Mouse (Mus musculus): ENCODE data around the gene Xpc.
"Not testable (repeated sequence)": the region's sequence is repeated elsewhere in the genome, so short reads cannot be mapped to it uniquely, and the experiment has no call there.

Xpc gene

DNA sequence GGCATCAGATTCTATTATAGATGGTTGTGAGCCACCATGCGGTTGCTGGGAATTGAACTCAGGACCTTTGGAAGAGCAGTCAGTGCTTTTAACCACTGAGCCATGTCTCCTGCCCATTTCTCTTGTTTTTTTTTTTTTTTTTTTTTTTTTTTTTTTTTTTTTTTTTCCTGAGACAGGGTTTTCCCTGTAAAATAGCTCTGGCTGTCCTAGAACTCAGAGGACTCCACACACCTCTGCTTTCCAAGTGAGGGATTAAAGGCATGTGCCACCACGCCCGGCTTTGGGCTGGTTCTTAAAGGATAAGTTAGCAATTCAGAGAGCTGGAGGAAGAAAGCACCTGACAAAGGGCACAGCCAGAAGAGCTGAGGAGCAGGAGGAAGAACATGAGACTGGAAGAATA is 44.3 kb downstream of the Xpc start:
- DNase-seq = not testable (repeated sequence)

GRCm38 (mm10) chr6:91470712-91471111 is 45.0 kb downstream of the Xpc start:
- no peak for DNase-seq

DNA sequence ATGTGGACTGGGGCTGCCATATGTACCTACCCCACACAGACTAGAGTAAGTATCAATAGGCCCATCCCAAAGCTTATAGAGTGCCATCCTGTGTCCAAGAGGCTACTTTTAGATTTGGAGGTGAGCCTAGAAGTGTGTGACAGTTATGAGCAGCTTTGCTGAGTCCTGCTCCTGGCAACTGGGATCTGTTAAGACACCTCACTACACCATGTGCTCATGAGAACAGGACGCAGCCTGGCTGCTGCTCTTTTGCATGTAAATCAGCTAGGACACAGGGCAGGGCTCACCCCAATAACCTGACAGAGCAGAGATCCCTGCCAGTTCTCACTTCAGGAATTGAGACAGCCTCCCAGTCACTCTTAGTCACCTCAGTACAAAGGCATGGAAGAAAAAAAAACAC is 48.6 kb downstream of the Xpc start:
- DNase-seq = no peak

DNA sequence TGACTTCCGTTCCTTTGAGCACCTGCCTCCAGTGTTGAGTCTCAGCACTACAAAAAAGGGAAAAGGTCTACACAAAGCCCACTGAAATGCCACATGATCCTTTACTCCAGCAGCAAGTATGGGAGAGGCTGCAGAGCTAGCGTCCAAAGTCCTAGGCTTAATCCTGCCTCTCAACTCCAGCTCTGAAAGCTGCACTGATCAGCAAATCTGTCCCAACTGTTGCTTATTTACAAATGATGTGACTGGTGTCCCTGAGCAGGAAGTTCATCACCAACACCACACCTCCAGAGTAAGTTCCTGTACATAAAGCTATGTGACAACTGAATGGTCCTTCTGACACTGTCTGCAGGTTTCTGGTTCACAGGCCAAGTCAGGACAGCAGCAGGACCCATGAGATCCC is 49.9 kb downstream of the Xpc start:
- no peak for DNase-seq

- DNase-seq = peak; percentile 33
Observed at GRCm38 (mm10) chr6:91459471-91459870, 56.2 kb downstream of the Xpc start.

DNA sequence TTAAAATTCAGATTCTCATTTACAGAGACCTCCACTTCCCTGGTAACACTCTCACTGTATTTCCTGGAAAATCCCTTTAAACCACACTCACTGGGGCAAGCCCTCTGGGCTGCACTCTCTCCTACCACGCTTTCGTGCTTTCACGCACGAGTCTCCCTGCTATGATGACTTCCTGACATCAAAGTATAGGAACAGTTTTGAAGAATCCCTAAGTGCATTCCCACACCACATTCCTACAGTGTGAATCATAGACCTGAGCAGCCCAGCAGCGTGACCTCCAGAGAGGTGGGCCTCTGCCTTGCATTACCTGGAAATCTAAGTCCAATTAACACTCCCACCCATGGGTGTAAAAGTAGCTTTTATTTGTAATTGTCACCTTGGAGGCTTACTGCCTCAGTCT is 61.1 kb downstream of the Xpc start:
- DNase-seq = no peak

- DNase-seq = no peak
Observed at GRCm38 (mm10) chr6:91452056-91452455, 63.6 kb downstream of the Xpc start.

GRCm38 (mm10) chr6:91449472-91450225 is 66.0 kb downstream of the Xpc start:
- DNase-seq = no peak

- DNase-seq = no peak
Observed at GRCm38 (mm10) chr6:91445316-91445715, 70.4 kb downstream of the Xpc start.

GRCm38 (mm10) chr6:91441145-91441662 is 74.5 kb downstream of the Xpc start:
- no peak for DNase-seq

DNA sequence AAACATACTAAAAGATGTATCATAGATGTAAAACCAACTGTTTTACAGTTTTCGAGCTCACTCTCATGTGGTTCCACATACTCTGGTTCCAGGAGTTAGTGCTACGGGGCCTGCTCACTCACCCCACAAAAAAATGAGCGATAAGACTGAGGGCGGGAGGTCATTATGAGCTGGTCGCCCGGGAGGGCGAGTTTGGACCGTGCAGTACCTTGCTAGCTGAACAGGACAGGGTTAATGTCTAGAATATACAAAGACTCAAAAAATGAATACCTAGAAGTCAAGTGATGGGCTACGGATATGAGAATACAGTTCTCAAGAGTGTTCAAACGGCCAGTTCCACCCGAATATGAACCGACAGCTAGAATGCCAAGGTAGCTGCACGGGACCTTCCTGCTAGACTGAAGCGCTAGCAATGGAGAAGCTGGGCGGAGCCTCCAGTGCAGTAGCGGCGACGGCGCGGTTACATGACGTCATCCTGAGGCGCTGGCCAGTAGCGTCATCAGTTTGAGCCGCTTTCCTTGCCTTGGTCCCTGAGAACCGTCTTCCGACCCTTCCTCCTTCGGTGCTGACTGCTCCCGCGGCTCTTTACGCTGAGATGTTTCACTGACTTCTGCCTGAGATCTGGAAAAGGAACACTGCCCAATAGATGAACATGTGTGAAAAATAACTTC is 75.1 kb downstream of the Xpc start:
- DNase-seq = peak; percentile 97
